Mouse (Mus musculus): ENCODE data around the gene Foxn3. TPM values are rescaled to one million over a fixed set of nuclear protein-coding genes. Genes with fewer than 3 reads are reported as not detected.

Foxn3 gene
- 80.4 and 85.9 TPM in 2 replicates for polyA plus RNA-seq (2015; fragmentation: Nextera tagmentation; extraction: Ambion mirVana)

DNA sequence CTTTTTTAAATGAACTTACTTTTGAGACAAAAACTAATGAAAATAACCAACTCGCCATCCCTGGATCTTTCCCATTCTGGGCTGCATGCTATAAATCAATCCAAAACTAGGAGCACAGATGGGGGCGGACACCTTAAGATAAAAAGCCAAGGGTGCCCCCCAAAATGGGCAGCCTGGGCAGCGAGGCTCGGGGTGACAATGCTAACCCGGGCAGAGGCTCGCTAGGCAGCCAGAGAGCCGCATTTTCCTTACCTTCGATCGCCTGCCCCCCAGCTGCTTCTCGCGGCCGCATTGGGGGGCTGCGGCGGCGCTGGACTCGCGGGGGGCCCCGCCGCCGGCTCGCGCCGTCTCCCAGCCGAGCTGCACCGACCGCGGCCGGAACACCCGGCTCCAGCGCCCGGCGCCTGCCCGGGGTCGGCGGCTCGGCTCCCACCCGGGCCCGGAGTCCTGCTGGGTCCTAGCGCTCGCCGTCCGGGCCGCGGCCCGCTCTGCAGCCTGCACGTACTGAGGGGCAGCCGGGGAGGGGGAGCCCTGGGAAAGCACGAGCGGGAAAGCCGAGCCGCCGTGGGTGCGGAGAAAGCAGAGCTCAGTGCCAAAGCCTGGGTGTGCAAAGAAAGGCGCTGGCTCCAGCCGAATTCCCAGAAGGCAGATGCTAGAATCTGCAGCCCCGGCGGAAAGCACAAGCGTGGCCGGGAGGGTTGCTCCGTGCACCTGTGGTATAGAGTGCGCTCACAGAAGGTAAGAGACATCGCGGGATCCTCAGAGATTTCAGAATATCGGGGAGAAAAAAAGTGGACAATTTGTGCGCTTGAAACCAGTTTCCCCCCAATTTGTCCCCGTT lies at the start of gene Foxn3:
TSS of gene Foxn3 (minus strand) at position 364 of the 841 bp plus-strand sequence.
- peak within 1 kb of the TSS; percentile 67 for H3K9ac ChIP-seq
- WGBS = under 1% methylated on average over 66 of the region's 66 CpGs
- H3K9me3 ChIP-seq = no peaks in the 10 kb centered on the region
- H3K4me3 ChIP-seq = peak within 1 kb of the TSS; percentile 65
- H3K4me2 ChIP-seq = peak within 1 kb of the TSS; percentile 75
- peak within 1 kb of the TSS; percentile 86 for H3K27ac ChIP-seq
- peaks cover 21% of the 10 kb centered on the region for H3K4me1 ChIP-seq
- no peaks in the 10 kb centered on the region for H3K27me3 ChIP-seq (replicated peaks)
- no peaks in the 10 kb centered on the region for H3K36me3 ChIP-seq (replicated peaks)
- peak; percentile 93 for ATAC-seq (replicated peaks)

- ATAC-seq (replicated peaks) = no peak
- no peak overlapping the region for H3K9ac ChIP-seq
- no peak overlapping the region for H3K4me2 ChIP-seq
- no peak overlapping the region for H3K4me3 ChIP-seq
- no peaks in the 10 kb centered on the region for H3K36me3 ChIP-seq (replicated peaks)
- WGBS = 40% methylated on average over 9 of the region's 9 CpGs
- 0 out of 2 replicates have a peak, but pooled peaks cover 3% of the 10 kb centered on the region for H3K4me1 ChIP-seq
- no peaks in the 10 kb centered on the region for H3K27me3 ChIP-seq (replicated peaks)
- H3K9me3 ChIP-seq = no peaks in the 10 kb centered on the region
- H3K27ac ChIP-seq = no peak overlapping the region
Observed at GRCm38 (mm10) chr12:99612181-99612871, 48.9 kb upstream of the Foxn3 start.

DNA sequence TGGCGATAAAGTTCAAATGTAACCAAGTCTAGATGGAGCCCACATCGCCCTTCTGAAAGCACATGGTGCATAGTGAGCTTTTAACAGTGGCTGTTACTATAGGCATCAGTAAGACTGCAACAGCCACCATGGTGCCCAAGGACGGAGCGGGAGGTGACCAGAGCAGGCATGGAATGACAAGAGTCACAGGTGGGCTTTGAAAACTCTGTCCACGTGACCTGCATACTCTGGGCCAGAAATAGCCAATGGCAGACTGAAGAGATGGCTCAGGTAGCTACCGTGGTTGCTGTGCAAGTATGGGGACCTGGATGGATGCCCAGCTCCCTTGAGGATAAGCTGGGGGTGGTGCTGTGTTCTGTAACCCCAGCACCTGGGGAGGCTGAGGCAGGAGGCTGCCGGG lies 47.5 kb upstream of the Foxn3 start:
- no peak overlapping the region for H3K9ac ChIP-seq
- ATAC-seq (replicated peaks) = no peak
- no peak overlapping the region for H3K4me3 ChIP-seq
- H3K27ac ChIP-seq = no peak overlapping the region
- H3K4me1 ChIP-seq = 0 out of 2 replicates have a peak, but pooled peaks cover 3% of the 10 kb centered on the region
- no peaks in the 10 kb centered on the region for H3K27me3 ChIP-seq (replicated peaks)
- H3K9me3 ChIP-seq = no peaks in the 10 kb centered on the region
- WGBS = 96% methylated on average over 7 of the region's 7 CpGs
- H3K36me3 ChIP-seq (replicated peaks) = no peaks in the 10 kb centered on the region
- no peak overlapping the region for H3K4me2 ChIP-seq

DNA sequence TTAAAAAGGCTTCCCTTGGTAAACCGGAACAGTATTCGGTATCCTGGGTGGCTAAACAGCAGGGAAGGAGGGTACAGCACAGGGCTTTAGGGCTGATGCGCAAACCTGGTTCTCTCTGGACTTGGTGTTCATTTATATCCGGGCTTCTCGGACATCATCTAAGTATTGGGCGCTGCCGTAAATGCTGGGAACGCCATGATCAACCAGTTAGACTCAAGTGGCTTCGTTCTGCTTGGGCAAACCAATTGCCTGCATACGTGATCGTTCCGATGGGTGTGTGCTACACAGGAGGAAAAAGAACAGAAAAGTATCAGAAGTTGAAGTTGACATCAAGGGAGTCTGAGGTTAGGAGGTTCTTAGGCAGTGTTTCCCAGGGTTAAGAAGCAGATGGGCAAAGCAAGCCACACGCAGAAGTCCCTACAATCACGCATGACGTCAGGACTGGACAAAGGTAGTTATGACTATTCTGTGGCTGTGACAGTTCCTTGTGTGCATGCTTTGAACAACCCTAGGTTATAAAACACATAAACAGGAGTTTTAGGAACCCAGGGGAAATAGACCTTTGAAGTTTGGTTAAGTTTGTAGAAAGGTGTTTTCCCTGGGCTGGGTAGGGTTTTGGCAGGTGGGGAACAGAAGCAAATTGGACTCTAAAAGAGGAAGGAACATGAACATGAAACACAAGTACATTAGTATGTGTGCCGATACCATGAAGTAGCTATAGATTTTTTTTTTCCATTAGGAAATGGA lies 46.9 kb upstream of the Foxn3 start:
- no peaks in the 10 kb centered on the region for H3K9me3 ChIP-seq
- H3K27me3 ChIP-seq (replicated peaks) = no peaks in the 10 kb centered on the region
- H3K36me3 ChIP-seq (replicated peaks) = no peaks in the 10 kb centered on the region
- H3K9ac ChIP-seq = no peak overlapping the region
- no peak for ATAC-seq (replicated peaks)
- no peak overlapping the region for H3K4me2 ChIP-seq
- H3K27ac ChIP-seq = no peak overlapping the region
- 0 out of 2 replicates have a peak, but pooled peaks cover 3% of the 10 kb centered on the region for H3K4me1 ChIP-seq
- H3K4me3 ChIP-seq = no peak overlapping the region
- 91% methylated on average over 16 of the region's 16 CpGs for WGBS

GRCm38 (mm10) chr12:99609643-99610042 lies 46.3 kb upstream of the Foxn3 start:
- H3K9ac ChIP-seq = no peak overlapping the region
- no peak for ATAC-seq (replicated peaks)
- no peak overlapping the region for H3K4me2 ChIP-seq
- 0 out of 2 replicates have a peak, but pooled peaks cover 3% of the 10 kb centered on the region for H3K4me1 ChIP-seq
- 83% methylated on average over 5 of the region's 5 CpGs for whole genome bisulfite sequencing
- no peak overlapping the region for H3K4me3 ChIP-seq
- H3K36me3 ChIP-seq (replicated peaks) = no peaks in the 10 kb centered on the region
- H3K27ac ChIP-seq = no peak overlapping the region
- H3K27me3 ChIP-seq (replicated peaks) = no peaks in the 10 kb centered on the region
- H3K9me3 ChIP-seq = no peaks in the 10 kb centered on the region

- Histone ChIP-seq H3K36me3 (replicated peaks) (no peaks in the 10 kb centered on the region), H3K4me1 (peaks cover 5% of the 10 kb centered on the region), H3K9ac (no peak overlapping the region), H3K27ac (no peak overlapping the region), H3K27me3 (replicated peaks) (no peaks in the 10 kb centered on the region), H3K4me2 (no peak overlapping the region), H3K9me3 (no peaks in the 10 kb centered on the region), H3K4me3 (no peak overlapping the region)
- WGBS = 85% methylated on average over 10 of the region's 10 CpGs
- ATAC-seq (replicated peaks) = no peak
Observed at GRCm38 (mm10) chr12:99608279-99608955, 45.0 kb upstream of the Foxn3 start.

GRCm38 (mm10) chr12:99603381-99603780 lies 40.0 kb upstream of the Foxn3 start:
- Histone ChIP-seq H3K36me3 (replicated peaks) (no peaks in the 10 kb centered on the region), H3K27me3 (replicated peaks) (no peaks in the 10 kb centered on the region), H3K27ac (no peak overlapping the region), H3K4me2 (no peak overlapping the region), H3K4me3 (no peak overlapping the region), H3K9ac (no peak overlapping the region), H3K9me3 (no peaks in the 10 kb centered on the region), H3K4me1 (peaks cover 5% of the 10 kb centered on the region)
- no peak for ATAC-seq (replicated peaks)
- WGBS = 74% methylated on average over 2 of the region's 2 CpGs

DNA sequence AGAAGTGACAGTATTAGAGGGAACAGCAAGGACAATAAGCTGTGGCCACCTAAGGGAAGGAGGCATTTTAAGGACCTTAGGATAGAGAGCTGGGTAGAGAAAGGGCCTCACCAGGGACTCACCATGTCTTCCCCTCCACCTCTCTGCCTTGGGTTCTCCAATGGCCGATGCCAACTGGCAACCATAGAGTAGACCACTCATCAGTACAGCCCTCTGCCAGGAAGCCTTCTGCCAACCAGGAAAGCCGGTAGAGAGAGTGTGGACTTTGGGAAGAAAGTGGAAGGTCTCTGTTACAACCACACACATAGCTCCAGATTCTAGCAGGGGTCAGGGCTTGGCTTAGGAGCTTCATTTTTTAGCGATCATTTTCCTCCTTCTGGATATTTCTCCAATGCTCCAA lies 38.5 kb upstream of the Foxn3 start:
- no peak overlapping the region for H3K27ac ChIP-seq
- no peaks in the 10 kb centered on the region for H3K9me3 ChIP-seq
- H3K4me2 ChIP-seq = no peak overlapping the region
- H3K9ac ChIP-seq = no peak overlapping the region
- no peaks in the 10 kb centered on the region for H3K36me3 ChIP-seq (replicated peaks)
- H3K4me1 ChIP-seq = peaks cover 5% of the 10 kb centered on the region
- no peak for ATAC-seq (replicated peaks)
- H3K27me3 ChIP-seq (replicated peaks) = no peaks in the 10 kb centered on the region
- no peak overlapping the region for H3K4me3 ChIP-seq
- 94% methylated on average over 3 of the region's 3 CpGs for WGBS

GRCm38 (mm10) chr12:99601392-99601791 lies 38.0 kb upstream of the Foxn3 start:
- H3K4me3 ChIP-seq = no peak overlapping the region
- no peaks in the 10 kb centered on the region for H3K36me3 ChIP-seq (replicated peaks)
- H3K27me3 ChIP-seq (replicated peaks) = no peaks in the 10 kb centered on the region
- ATAC-seq (replicated peaks) = no peak
- no peak overlapping the region for H3K4me2 ChIP-seq
- no peak overlapping the region for H3K27ac ChIP-seq
- peaks cover 5% of the 10 kb centered on the region for H3K4me1 ChIP-seq
- H3K9me3 ChIP-seq = no peaks in the 10 kb centered on the region
- no peak overlapping the region for H3K9ac ChIP-seq
- WGBS = 68% methylated on average over 8 of the region's 8 CpGs

GRCm38 (mm10) chr12:99599606-99600005 lies 36.2 kb upstream of the Foxn3 start:
- no peaks in the 10 kb centered on the region for H3K9me3 ChIP-seq
- WGBS = 61% methylated on average over 7 of the region's 7 CpGs
- no peaks in the 10 kb centered on the region for H3K36me3 ChIP-seq (replicated peaks)
- H3K4me3 ChIP-seq = no peak overlapping the region
- H3K27ac ChIP-seq = no peak overlapping the region
- H3K4me1 ChIP-seq = peaks cover 5% of the 10 kb centered on the region
- ATAC-seq (replicated peaks) = no peak
- H3K4me2 ChIP-seq = no peak overlapping the region
- no peaks in the 10 kb centered on the region for H3K27me3 ChIP-seq (replicated peaks)
- H3K9ac ChIP-seq = no peak overlapping the region

DNA sequence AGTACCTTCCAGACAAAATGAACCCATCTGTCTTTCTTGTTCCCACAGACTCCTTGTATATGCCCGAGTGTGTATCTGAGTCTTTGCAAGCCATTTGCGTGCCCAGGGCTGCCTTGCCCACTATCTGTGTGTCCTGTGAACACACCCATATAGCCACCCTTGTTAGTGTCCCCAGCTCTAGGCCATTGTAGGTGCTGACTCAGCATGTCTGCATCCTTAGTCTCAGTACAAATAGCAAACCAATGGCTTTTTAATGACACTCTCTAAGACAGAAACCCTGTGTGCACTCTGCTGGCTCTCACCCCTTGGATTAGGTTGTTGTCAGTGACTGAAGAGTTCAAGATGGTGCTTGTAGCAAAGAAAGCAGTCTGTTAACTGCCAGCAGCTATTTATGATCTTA lies 33.0 kb upstream of the Foxn3 start:
- H3K36me3 ChIP-seq (replicated peaks) = no peaks in the 10 kb centered on the region
- no peaks in the 10 kb centered on the region for H3K27me3 ChIP-seq (replicated peaks)
- no peak overlapping the region for H3K4me3 ChIP-seq
- no peak overlapping the region for H3K9ac ChIP-seq
- H3K9me3 ChIP-seq = no peaks in the 10 kb centered on the region
- no peak for ATAC-seq (replicated peaks)
- H3K27ac ChIP-seq = no peak overlapping the region
- no peak overlapping the region for H3K4me2 ChIP-seq
- WGBS = 95% methylated on average over 2 of the region's 2 CpGs
- H3K4me1 ChIP-seq = no peaks in the 10 kb centered on the region

GRCm38 (mm10) chr12:99587338-99587737 lies 24.0 kb upstream of the Foxn3 start:
- no peaks in the 10 kb centered on the region for H3K36me3 ChIP-seq (replicated peaks)
- no peak for ATAC-seq (replicated peaks)
- no peaks in the 10 kb centered on the region for H3K27me3 ChIP-seq (replicated peaks)
- no peak overlapping the region for H3K4me3 ChIP-seq
- H3K27ac ChIP-seq = no peak overlapping the region
- no peak overlapping the region for H3K9ac ChIP-seq
- H3K4me2 ChIP-seq = no peak overlapping the region
- H3K9me3 ChIP-seq = no peaks in the 10 kb centered on the region
- WGBS = 91% methylated on average over 3 of the region's 3 CpGs
- H3K4me1 ChIP-seq = no peaks in the 10 kb centered on the region
